Mouse (Mus musculus): ENCODE data around the gene Prpf40a.

- TF ChIP-seq CTCF (IDR thresholded peaks at IDR 0.05; ENCODE audit: insufficient read depth, low read depth, low read length), result no peak
- no peak for TF ChIP-seq POLR2A (IDR thresholded peaks at IDR 0.05; ENCODE audit: insufficient read depth, low read depth, low read length)
Measured at GRCm38 (mm10) chr2:53101885-53102740, 89.0 kb downstream of the Prpf40a start.

Data from olfactory bulb, adult 2 months (tissue).